Mouse (Mus musculus) MEL (cell line): ENCODE measurements around the gene Prrt4. TPM values are rescaled to one million over a fixed set of nuclear protein-coding genes. Genes with fewer than 3 reads are reported as not detected.
A peak's percentile ranks its signal among the peaks of the same experiment; 100 is the strongest.

Source experiments
- DNase-seq: peaks from one replicate; pipeline ENCODE4 v3.0.0; 2011; ENCODE audit warnings: low read depth, low spot score
- H3K27ac ChIP-seq: 2 replicates; pipeline ENCODE4 v1.5.1; 2012; ENCODE audit warnings: low read depth, mild to moderate bottlenecking, control low read depth, low read length, moderate library complexity; ENCODE audit not compliant: control insufficient read depth
- H3K27me3 ChIP-seq, 2 experiments: fragments of 150-350 bp in 1 of 2; sonication (generic) in 1 of 2; 2 replicates each; pipeline ENCODE4 v1.6.1; 2012; ENCODE audit warnings: low read length in 2 of 2, mild to moderate bottlenecking in 2 of 2, improper control_type of control experiment in 1 of 2, moderate library complexity in 1 of 2; ENCODE audit not compliant: insufficient read depth in 2 of 2, control insufficient read depth in 1 of 2
- H3K36me3 ChIP-seq, 2 experiments: 2 replicates each; pipeline ENCODE4 v1.6.1; 2012 to 2014; ENCODE audit warnings: low read length in 2 of 2, improper control_type of control experiment in 1 of 2, inconsistent platforms in 1 of 2, mild to moderate bottlenecking in 1 of 2; ENCODE audit not compliant: insufficient read depth in 2 of 2, control insufficient read depth in 1 of 2
- H3K4me1 ChIP-seq, 2 experiments: fragments of 150-350 bp in 1 of 2; sonication (generic) in 1 of 2; 2 replicates each; pipeline ENCODE4 v1.6.1; 2012; ENCODE audit warnings: low read length in 2 of 2, improper control_type of control experiment in 1 of 2, mild to moderate bottlenecking in 1 of 2; ENCODE audit not compliant: insufficient read depth in 2 of 2, control insufficient read depth in 1 of 2
- H3K4me3 ChIP-seq, 2 experiments: fragments of 150-350 bp in 1 of 2; sonication (generic) in 1 of 2; 2 replicates each; pipeline ENCODE4 v1.5.1; 2012; ENCODE audit warnings: low read depth in 2 of 2, low read length in 2 of 2, mild to moderate bottlenecking in 2 of 2, moderate library complexity in 2 of 2, control low read depth in 1 of 2, improper control_type of control experiment in 1 of 2; ENCODE audit not compliant: control insufficient read depth in 1 of 2, insufficient read depth in 1 of 2
- H3K79me2 ChIP-seq: 2 replicates; pipeline ENCODE4 v1.6.1; 2012; ENCODE audit warnings: mild to moderate bottlenecking, low read length, moderate library complexity; ENCODE audit not compliant: control insufficient read depth, poor library complexity, insufficient read depth
- H3K9ac ChIP-seq: 2 replicates; pipeline ENCODE4 v1.6.1; 2012; ENCODE audit warnings: low read depth, mild to moderate bottlenecking, control low read depth, low read length, moderate library complexity; ENCODE audit not compliant: control insufficient read depth, poor library complexity, severe bottlenecking
- H3K9me3 ChIP-seq: fragments of 150-350 bp; sonication (generic); replicated peaks from 2 replicates; pipeline ENCODE4 v1.6.1; 2012; ENCODE audit warnings: mild to moderate bottlenecking, low read length, improper control_type of control experiment, moderate library complexity; ENCODE audit not compliant: insufficient read depth
- BHLHE40 ChIP-seq: IDR thresholded peaks from 2 replicates; pipeline ENCODE4 v1.6.1; 2012; ENCODE audit warnings: low read depth, mild to moderate bottlenecking, inconsistent platforms, low read length, improper control_type of control experiment, borderline replicate concordance
- CHD2 ChIP-seq: IDR thresholded peaks from 2 replicates; pipeline ENCODE4 v1.6.1; 2011; ENCODE audit warnings: low read length, improper control_type of control experiment
- CTCF ChIP-seq, 3 experiments: IDR thresholded peaks in 2 of 3; conservative IDR thresholded peaks in 1 of 3; 2 replicates each; pipeline ENCODE4 v1.5.1; 2011 to 2012; ENCODE audit warnings: low read length in 3 of 3, low read depth in 2 of 3, mild to moderate bottlenecking in 2 of 3, improper control_type of control experiment in 1 of 3, inconsistent platforms in 1 of 3, mixed read lengths in 1 of 3, moderate library complexity in 1 of 3; ENCODE audit not compliant: control insufficient read depth in 1 of 3, insufficient read depth in 1 of 3, poor library complexity in 1 of 3, severe bottlenecking in 1 of 3
- EP300 ChIP-seq, 2 experiments: IDR thresholded peaks; 2 replicates each; pipeline ENCODE4 v1.6.1; 2011; ENCODE audit warnings: improper control_type of control experiment in 2 of 2, low read length in 2 of 2, low read depth in 1 of 2, mild to moderate bottlenecking in 1 of 2
- ETS1 ChIP-seq: IDR thresholded peaks from 2 replicates; pipeline ENCODE4 v1.6.1; 2012; ENCODE audit warnings: low read depth, mild to moderate bottlenecking, inconsistent platforms, low read length, improper control_type of control experiment, moderate library complexity
- GATA1 ChIP-seq: IDR thresholded peaks from 2 replicates; pipeline ENCODE4 v1.6.1; 2011; ENCODE audit warnings: low read depth, low read length, improper control_type of control experiment
- JUND ChIP-seq: IDR thresholded peaks from 2 replicates; pipeline ENCODE4 v1.6.1; 2011; ENCODE audit warnings: low read depth, mild to moderate bottlenecking, improper control_type of control experiment, low read length
- KAT2A ChIP-seq: conservative IDR thresholded peaks from 2 replicates; pipeline ENCODE4 v1.6.1; 2012; ENCODE audit warnings: low read depth, low read length, improper control_type of control experiment, inconsistent platforms
- MAX ChIP-seq: IDR thresholded peaks from 2 replicates; pipeline ENCODE4 v1.6.1; 2011; ENCODE audit warnings: low read length, improper control_type of control experiment
- MEF2A ChIP-seq: IDR thresholded peaks from 2 replicates; pipeline ENCODE4 v1.6.1; 2014; ENCODE audit warnings: low read depth, mild to moderate bottlenecking, inconsistent platforms, low read length, improper control_type of control experiment; ENCODE audit not compliant: poor library complexity, insufficient replicate concordance, severe bottlenecking; ENCODE audit errors: extremely low read depth
- MXI1 ChIP-seq: IDR thresholded peaks from 2 replicates; pipeline ENCODE4 v1.6.1; 2011; ENCODE audit warnings: mild to moderate bottlenecking, low read depth, low read length, improper control_type of control experiment
- MYB ChIP-seq: IDR thresholded peaks from 2 replicates; pipeline ENCODE4 v1.6.1; 2011; ENCODE audit warnings: mild to moderate bottlenecking, low read depth, low read length, improper control_type of control experiment
- MYC ChIP-seq: IDR thresholded peaks from 2 replicates; pipeline ENCODE4 v1.6.1; 2011; ENCODE audit warnings: low read depth, mild to moderate bottlenecking, low read length, improper control_type of control experiment, moderate library complexity
- NELFE ChIP-seq: IDR thresholded peaks from 2 replicates; pipeline ENCODE4 v1.6.1; 2011; ENCODE audit warnings: low read depth, low read length, improper control_type of control experiment
- POLR2A ChIP-seq, 2 experiments: IDR thresholded peaks; 2 replicates each; pipeline ENCODE4 v1.6.1; 2011 to 2012; ENCODE audit warnings: low read length in 2 of 2, mild to moderate bottlenecking in 2 of 2, control low read depth in 1 of 2, improper control_type of control experiment in 1 of 2, low read depth in 1 of 2, moderate library complexity in 1 of 2; ENCODE audit not compliant: control insufficient read depth in 1 of 2, insufficient read depth in 1 of 2, poor library complexity in 1 of 2
- POLR2AphosphoS2 ChIP-seq: IDR thresholded peaks from 2 replicates; pipeline ENCODE4 v1.6.1; 2011; ENCODE audit warnings: low read length, improper control_type of control experiment
- RAD21 ChIP-seq: IDR thresholded peaks from 2 replicates; pipeline ENCODE4 v1.6.1; 2011; ENCODE audit warnings: mild to moderate bottlenecking, low read depth, low read length, improper control_type of control experiment
- RCOR1 ChIP-seq: IDR thresholded peaks from 2 replicates; pipeline ENCODE4 v1.6.1; 2012; ENCODE audit warnings: low read depth, mild to moderate bottlenecking, inconsistent platforms, low read length, improper control_type of control experiment
- SIN3A ChIP-seq: IDR thresholded peaks from 2 replicates; pipeline ENCODE4 v1.6.1; 2012; ENCODE audit warnings: low read length, improper control_type of control experiment, inconsistent platforms
- SMC3 ChIP-seq: IDR thresholded peaks from 2 replicates; pipeline ENCODE4 v1.6.1; 2011; ENCODE audit warnings: low read depth, low read length, improper control_type of control experiment
- UBTF ChIP-seq: IDR thresholded peaks from 2 replicates; pipeline ENCODE4 v1.6.1; 2012; ENCODE audit warnings: low read depth, mild to moderate bottlenecking, inconsistent platforms, low read length, improper control_type of control experiment, moderate library complexity, borderline replicate concordance; ENCODE audit not compliant: insufficient read depth
- USF1 ChIP-seq: IDR thresholded peaks from 2 replicates; pipeline ENCODE4 v1.6.1; 2014; ENCODE audit warnings: low read depth, mild to moderate bottlenecking, inconsistent platforms, low read length, improper control_type of control experiment, moderate library complexity
- ZC3H11A ChIP-seq: IDR thresholded peaks from 2 replicates; pipeline ENCODE4 v1.6.1; 2012; ENCODE audit warnings: low read depth, mild to moderate bottlenecking, inconsistent platforms, low read length, improper control_type of control experiment
- ZKSCAN1 ChIP-seq: IDR thresholded peaks from 2 replicates; pipeline ENCODE4 v1.6.1; 2012; ENCODE audit warnings: low read depth, mild to moderate bottlenecking, inconsistent platforms, low read length, improper control_type of control experiment, moderate library complexity
- ZMIZ1 ChIP-seq: IDR thresholded peaks from 2 replicates; pipeline ENCODE4 v1.6.1; 2012; ENCODE audit warnings: low read depth, mild to moderate bottlenecking, inconsistent platforms, low read length, improper control_type of control experiment, moderate library complexity
- ZNF384 ChIP-seq: IDR thresholded peaks from 2 replicates; pipeline ENCODE4 v1.6.1; 2012; ENCODE audit warnings: low read depth, mild to moderate bottlenecking, inconsistent platforms, low read length, improper control_type of control experiment
- polyA plus RNA-seq, 2 experiments: library from polyadenylated mRNA; stranded (reverse) in 1 of 2; unstranded in 1 of 2; fragments of >175 nt in 1 of 2; fragments of >200 nt in 1 of 2; gene quantifications; 2 replicates each; pipeline versions ENCODE4 v1.2.1 to v1.2.4; 2012; ENCODE audit warnings: low replicate concordance in 2 of 2, low read depth in 1 of 2; ENCODE audit not compliant: insufficient read length in 2 of 2, insufficient read depth in 1 of 2, missing spikeins in 1 of 2
- total RNA-seq: library from RNA; depleted of rRNA; stranded (reverse); fragments of 300-350 nt; gene quantifications from 2 replicates; pipeline ENCODE4 v1.2.3, GENCODE M21; 2012

Prrt4 gene
- total and polyA plus RNA-seq, 3 experiments, result 0.17 TPM; not detected in 2

DNA sequence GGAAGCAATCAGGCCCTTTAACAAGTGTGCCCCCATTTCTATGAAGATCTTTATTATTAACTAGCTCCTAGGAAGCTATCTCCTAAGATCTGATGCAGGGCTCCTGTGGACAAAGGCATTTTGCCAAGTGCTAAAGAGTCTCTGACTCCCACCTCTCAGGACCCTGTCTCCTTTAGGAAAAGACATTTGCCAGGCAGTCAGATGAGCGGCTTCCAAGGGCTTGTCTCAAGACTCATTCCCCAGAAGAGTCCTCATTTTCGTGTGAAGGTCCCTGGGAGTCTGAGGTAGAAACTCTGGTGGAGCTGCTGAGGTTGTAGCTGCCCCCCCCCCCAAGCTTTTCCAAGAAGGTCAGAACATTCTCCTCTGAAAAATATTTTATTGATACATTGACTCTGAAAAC, 10.5 kb downstream of the Prrt4 start:
- Histone ChIP-seq H3K4me3 (no peak overlapping the region), H3K4me1 (no peaks in the 10 kb centered on the region), H3K9ac (no peak overlapping the region), H3K79me2 (peaks cover 6% of the 10 kb centered on the region), H3K27ac (no peak overlapping the region), H3K9me3 (no peaks in the 10 kb centered on the region), H3K27me3 (peaks cover 9 to 18% of the 10 kb centered on the region in 2 experiments), H3K36me3 (peaks cover 0 to 3% of the 10 kb centered on the region in 2 experiments; a peak in 1 of 4 replicates)
- no peak for TF ChIP-seq POLR2A (IDR thresholded peaks at IDR 0.05; ENCODE audit: control insufficient read depth in 1 of 2, insufficient read depth in 1 of 2, low read depth in 1 of 2, low read length in 2 of 2, poor library complexity in 1 of 2)
- TF ChIP-seq GATA1, result no peak
- TF ChIP-seq BHLHE40, result no peak
- TF ChIP-seq ZNF384, result no peak
- TF ChIP-seq EP300 (IDR thresholded peaks at IDR 0.05; ENCODE audit: low read depth in 1 of 2, low read length in 2 of 2), result no peak
- TF ChIP-seq MEF2A, result no peak
- DNase-seq, result no peak

DNA sequence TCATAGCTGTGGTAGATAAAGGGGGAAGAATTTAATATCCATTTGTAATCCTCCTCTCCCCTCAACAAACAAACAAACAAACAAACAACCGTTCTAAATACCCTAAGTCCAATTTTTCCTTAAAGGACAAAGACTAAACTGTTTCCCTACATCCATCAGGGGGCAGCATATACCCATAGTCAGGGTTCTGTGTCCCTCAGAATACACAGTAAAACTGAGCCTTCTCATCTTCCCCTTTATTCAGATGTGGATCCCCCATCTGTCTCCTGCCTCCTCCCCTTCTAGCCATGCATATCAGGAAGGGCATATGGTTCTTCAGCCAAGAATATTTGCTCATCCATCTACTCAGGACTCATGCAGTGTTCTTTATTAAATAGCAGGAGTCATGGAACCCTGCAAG, 13.2 kb downstream of the Prrt4 start:
- no peaks in the 10 kb centered on the region for H3K9me3 ChIP-seq
- no peak overlapping the region for H3K9ac ChIP-seq
- H3K4me1 ChIP-seq, result peaks cover 3 to 8% of the 10 kb centered on the region in 2 experiments
- H3K79me2 ChIP-seq, result peaks cover 29% of the 10 kb centered on the region
- no peak overlapping the region for H3K27ac ChIP-seq
- peaks cover 0 to 14% of the 10 kb centered on the region in 2 experiments; a peak in 2 of 4 replicates for H3K36me3 ChIP-seq
- peak; percentile 78 for DNase-seq
- peaks cover 5 to 11% of the 10 kb centered on the region in 2 experiments; a peak in 3 of 4 replicates for H3K27me3 ChIP-seq
- no peak for TF ChIP-seq JUND
- no peak for TF ChIP-seq CHD2
- peak; percentile 15 to 92 (median 67); a peak in 5 of 6 replicates for TF ChIP-seq CTCF (IDR thresholded peaks at IDR 0.05 in 2 of 3, conservative IDR thresholded peaks at IDR 0.05 in 1 of 3; ENCODE audit: control insufficient read depth in 1 of 3, insufficient read depth in 1 of 3, low read depth in 2 of 3, low read length in 3 of 3, poor library complexity in 1 of 3, severe bottlenecking in 1 of 3)
- TF ChIP-seq MEF2A, result no peak
- TF ChIP-seq MXI1, result no peak
- no peak for TF ChIP-seq GATA1
- TF ChIP-seq SIN3A, result no peak; the same call in 1 of the 2 replicates
- no peak for TF ChIP-seq ETS1
- no peak for TF ChIP-seq RCOR1
- TF ChIP-seq POLR2AphosphoS2, result no peak
- TF ChIP-seq MYC, result no peak
- no peak for TF ChIP-seq ZKSCAN1
- no peak for TF ChIP-seq UBTF
- TF ChIP-seq NELFE, result no peak
- no peak for TF ChIP-seq KAT2A
- no peak for TF ChIP-seq USF1
- TF ChIP-seq MYB, result no peak
- TF ChIP-seq ZMIZ1, result no peak
- peak; percentile 81 for TF ChIP-seq SMC3
- TF ChIP-seq BHLHE40, result no peak
- no peak for TF ChIP-seq POLR2A (IDR thresholded peaks at IDR 0.05; ENCODE audit: control insufficient read depth in 1 of 2, insufficient read depth in 1 of 2, low read depth in 1 of 2, low read length in 2 of 2, poor library complexity in 1 of 2)
- TF ChIP-seq ZC3H11A, result peak; percentile 78
- TF ChIP-seq RAD21, result peak; percentile 91
- no peak for TF ChIP-seq MAX
- H3K4me3 ChIP-seq, result no peak overlapping the region
